Mouse (Mus musculus) cerebellum, postnatal 10 days (tissue): ENCODE measurements around the gene Sox2.
A peak's percentile ranks its signal among the peaks of the same experiment; 100 is the strongest.

Experiments
- DNase-seq, 2 experiments: peaks; one replicate each; pipeline ENCODE4 v3.0.0; 2021; ENCODE audit warnings: mixed read lengths in 2 of 2

Sox2 gene

DNA sequence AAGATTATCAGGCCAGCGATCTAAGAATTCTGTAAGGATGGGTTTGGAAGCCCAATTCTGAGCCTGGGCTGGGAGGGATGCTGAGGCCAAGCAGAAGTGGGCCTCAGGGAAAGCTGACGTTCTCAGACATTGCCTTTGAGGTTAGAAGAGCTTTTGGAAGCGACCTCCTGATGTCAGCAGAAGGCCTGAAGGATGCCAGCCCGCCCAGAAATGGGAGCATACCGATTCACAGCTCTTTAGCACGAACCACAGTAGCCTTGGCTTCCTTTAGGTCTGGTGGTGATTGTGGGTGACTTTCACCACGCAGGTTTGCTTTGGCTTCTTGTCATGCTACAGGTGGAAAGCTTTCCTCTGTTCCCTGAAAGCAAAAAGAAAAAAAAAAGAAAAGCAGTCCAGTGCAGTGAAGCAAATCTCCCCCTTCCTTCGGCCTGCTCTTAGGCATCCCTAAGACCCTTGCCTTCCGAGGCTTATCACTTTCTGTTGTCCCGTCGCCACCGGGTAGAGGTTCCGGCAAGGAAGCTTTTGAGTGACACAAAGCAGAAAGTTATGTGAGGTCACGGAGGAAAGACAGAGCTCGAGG, 6.6 kb upstream of the Sox2 start:
- no peak for DNase-seq

DNA sequence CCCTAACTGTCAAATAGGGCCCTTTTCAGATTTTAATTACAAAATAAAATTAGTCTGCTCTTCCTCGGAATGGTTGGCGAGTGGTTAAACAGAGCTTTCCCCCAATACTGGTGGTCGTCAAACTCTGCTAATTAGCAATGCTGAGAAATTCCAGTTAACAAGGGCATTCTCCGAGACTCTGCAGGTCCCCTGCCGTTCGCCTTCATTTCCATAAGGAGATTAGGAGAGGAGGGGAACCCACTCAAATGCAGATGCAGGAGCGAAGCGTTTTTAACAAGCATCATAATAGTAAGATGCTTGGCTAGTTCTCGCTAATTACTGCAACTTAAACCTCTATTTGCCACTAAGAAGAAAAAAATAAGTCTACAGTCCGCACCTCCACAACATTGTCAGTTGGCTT, 4.0 kb upstream of the Sox2 start:
- DNase-seq: no peak

DNA sequence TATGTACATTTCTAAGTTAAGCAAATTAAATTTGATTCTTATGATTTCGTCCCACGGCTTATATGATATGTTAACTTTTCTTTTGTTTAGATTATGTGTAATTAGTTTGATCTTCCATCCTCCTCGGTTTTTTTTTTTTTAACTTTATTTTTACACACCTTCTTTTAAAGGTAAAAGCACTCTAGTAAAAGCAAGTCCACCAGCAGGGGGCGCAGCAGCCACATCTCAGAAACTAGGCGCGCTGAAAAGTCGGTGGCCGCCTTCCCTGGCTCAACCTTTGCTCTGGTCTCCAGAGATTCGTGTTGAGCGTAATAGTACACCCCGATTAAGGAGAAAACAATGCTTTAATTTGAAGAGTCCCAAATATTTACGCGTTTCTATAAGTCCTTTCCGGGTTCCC, 2.5 kb upstream of the Sox2 start:
- peak; percentile 94 to 96 for DNase-seq

DNA sequence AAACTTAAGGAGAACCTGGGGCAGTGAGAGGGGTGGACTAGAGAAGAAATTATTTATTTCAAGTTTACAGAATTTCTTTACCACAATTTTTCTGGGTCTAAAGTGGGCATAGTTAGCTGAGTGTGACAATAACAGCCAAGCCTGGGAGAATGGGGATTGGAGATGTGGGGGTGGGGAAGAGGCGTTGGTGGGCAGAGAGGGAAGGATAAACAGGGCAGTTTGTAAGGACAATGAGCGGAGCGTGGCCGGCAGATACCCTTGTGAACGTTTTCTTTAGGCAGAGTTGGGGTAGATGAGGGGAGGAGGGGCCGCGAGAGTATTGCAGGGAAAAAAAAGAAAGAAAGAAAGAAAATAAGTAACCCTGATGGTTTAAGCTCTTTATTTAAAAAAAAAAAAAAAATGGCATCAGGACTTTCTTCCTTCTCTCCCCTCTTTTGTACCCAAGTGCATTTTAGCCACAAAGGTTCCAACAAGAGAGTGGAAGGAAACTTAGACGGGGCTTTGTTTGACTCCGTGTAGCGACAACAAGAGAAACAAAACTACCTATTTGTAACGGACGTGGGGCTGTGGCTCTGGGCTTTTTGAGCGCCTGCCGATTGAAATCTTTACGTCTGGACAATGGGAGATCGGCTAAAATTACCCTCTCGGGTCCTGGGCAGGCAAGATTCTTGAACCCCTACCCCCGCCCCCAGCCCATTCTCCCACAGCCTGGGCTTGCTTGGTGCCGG, 1.9 kb upstream of the Sox2 start:
- peak in 1 of 2 experiments; percentile 30 for DNase-seq

DNA sequence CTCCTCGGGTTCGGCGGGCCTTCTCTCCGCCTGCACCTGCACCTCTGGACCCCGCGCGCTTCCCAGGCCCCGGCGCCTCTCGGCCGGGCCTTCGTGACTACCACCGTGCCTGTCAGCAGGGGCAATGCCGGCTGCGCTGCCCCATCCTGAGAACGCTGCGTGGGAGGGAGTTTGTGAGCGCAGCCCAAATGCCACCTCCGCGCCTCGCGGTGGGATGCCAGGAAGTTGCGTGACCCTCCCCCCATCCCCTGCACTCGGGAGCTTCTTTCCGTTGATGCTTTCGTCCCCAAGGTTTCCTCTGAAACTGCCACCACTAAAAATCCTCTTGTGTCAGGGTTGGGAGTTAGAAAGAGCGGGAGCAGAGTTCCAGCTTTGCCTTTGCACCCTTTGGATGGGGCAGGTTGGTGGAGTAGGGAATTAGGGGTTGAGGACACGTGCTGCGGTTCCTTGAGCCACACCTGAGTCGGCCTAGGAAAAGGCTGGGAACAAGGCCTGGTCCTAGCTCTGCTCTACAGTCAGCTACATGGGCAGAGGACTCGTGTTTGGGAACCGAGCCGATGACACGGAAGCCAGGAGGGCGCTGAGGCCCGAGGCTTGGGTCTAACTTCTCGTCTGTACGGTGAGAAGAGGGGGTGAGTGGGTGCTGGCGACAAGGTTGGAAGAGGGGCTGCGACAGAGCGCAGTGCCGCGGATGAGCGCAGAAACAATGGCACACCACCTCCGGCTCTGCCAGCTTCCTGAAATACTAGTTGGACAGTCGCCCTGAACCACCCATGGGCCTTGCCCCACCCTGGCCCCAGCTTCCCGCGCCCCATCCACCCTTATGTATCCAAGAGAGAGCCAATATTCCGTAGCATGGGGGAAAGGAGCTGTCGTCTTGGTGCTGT, 1.1 kb upstream of the Sox2 start:
- DNase-seq: peak; percentile 57 to 60

DNA sequence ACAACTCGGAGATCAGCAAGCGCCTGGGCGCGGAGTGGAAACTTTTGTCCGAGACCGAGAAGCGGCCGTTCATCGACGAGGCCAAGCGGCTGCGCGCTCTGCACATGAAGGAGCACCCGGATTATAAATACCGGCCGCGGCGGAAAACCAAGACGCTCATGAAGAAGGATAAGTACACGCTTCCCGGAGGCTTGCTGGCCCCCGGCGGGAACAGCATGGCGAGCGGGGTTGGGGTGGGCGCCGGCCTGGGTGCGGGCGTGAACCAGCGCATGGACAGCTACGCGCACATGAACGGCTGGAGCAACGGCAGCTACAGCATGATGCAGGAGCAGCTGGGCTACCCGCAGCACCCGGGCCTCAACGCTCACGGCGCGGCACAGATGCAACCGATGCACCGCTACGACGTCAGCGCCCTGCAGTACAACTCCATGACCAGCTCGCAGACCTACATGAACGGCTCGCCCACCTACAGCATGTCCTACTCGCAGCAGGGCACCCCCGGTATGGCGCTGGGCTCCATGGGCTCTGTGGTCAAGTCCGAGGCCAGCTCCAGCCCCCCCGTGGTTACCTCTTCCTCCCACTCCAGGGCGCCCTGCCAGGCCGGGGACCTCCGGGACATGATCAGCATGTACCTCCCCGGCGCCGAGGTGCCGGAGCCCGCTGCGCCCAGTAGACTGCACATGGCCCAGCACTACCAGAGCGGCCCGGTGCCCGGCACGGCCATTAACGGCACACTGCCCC, 586 bp downstream of the Sox2 start:
- peak; percentile 74 to 76 for DNase-seq

DNA sequence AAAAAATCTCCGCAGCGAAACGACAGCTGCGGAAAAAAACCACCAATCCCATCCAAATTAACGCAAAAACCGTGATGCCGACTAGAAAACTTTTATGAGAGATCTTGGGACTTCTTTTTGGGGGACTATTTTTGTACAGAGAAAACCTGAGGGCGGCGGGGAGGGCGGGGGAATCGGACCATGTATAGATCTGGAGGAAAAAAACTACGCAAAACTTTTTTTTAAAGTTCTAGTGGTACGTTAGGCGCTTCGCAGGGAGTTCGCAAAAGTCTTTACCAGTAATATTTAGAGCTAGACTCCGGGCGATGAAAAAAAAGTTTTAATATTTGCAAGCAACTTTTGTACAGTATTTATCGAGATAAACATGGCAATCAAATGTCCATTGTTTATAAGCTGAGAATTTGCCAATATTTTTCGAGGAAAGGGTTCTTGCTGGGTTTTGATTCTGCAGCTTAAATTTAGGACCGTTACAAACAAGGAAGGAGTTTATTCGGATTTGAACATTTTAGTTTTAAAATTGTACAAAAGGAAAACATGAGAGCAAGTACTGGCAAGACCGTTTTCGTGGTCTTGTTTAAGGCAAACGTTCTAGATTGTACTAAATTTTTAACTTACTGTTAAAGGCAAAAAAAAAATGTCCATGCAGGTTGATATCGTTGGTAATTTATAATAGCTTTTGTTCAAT, 1.4 kb downstream of the Sox2 start:
- no peak for DNase-seq

DNA sequence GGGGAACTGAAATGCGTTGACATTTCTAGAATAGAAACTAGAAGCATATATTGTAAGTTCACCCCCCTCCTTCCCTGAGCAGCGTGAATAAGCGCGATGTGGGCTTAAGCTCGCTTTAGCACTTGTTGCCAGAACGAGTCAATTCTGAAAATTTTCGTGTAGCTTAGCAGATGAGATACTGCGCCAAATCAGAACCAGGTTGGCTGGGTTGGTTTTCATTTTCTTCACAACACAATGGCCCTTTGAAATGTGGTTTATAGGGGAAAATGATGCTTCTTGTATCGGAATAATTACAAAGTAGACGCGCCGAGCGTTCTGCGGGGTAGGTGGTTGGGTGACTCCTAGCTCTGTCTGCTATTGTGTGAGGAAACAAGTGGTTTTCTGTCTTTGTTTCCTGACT, 2.4 kb downstream of the Sox2 start:
- peak; percentile 21 to 40 for DNase-seq

DNA sequence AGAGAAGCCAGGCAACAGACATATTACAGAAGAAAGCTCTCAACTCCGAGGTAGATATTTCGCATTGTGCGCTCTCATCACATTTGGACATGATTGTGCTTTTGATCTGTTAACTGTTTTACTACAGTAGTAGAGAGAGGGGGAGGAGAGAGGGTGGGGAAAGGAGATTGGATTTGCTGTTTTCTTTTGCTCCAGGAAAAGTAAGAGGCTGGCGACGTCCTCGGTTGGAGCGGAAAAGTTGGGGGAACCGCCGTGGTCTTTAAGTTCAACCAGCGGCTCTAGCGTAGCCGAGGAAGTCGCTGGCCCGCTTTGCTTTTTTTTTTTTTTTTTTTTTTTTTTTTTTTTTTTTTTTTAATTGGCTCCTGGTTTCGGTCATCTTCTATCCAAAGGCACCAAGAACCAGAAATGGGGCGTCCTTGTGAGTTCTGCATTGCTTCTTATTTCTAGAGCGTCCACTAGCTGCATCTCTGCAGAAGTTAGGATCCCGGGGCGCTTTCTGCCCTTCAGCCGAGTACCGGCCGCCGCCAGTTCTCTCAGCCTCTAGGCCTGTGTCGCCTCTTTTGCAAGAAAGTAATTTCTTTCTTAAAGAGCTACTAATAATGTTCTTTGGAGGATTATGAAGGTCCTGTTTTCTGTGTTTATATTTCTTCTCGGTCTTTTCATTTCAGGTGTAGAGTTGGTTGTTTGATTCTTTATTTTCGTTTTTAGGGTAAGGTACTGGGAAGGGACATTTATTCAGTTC, 3.2 kb downstream of the Sox2 start:
- peak in 1 of 2 experiments; percentile 36 for DNase-seq

DNA sequence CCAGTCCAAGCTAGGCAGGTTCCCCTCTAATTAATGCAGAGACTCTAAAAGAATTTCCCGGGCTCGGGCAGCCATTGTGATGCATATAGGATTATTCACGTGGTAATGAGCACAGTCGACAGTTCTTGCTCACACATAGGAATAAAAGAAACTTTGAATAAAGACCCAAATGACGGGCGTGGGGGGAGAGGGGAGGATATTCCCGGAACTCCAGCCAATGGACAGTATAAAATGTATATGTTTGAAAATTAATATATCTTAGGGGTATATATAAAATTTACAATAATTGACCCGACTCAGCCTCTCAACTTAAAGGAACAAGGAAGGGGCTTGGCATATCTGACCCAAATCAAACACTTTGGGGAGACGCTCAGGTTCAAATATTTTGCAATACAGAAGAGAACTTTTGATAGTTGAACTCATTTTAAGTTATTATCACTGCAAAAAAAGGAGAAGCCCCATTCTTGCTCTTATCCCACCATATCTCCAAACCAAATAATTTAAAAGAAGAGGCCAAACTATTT, 3.8 kb downstream of the Sox2 start:
- no peak for DNase-seq

DNA sequence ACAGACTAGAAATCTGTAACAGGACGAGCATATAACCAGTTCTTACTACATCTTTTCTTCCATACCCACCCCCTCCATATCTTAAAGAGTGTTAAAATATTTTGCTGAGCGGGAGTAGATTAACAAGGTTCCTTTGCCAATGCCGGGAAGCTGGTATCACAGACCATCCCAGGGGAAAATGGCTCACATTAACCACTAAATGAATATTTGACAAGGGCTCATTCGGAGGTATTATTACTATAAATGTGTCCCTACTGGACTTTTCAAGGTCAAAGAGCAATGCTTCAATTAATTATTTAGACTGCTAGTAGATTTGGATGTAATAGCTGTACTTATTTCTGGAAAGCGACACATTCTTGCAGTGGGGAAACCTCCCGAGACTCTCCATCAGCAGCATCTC, 4.6 kb downstream of the Sox2 start:
- no peak for DNase-seq

DNA sequence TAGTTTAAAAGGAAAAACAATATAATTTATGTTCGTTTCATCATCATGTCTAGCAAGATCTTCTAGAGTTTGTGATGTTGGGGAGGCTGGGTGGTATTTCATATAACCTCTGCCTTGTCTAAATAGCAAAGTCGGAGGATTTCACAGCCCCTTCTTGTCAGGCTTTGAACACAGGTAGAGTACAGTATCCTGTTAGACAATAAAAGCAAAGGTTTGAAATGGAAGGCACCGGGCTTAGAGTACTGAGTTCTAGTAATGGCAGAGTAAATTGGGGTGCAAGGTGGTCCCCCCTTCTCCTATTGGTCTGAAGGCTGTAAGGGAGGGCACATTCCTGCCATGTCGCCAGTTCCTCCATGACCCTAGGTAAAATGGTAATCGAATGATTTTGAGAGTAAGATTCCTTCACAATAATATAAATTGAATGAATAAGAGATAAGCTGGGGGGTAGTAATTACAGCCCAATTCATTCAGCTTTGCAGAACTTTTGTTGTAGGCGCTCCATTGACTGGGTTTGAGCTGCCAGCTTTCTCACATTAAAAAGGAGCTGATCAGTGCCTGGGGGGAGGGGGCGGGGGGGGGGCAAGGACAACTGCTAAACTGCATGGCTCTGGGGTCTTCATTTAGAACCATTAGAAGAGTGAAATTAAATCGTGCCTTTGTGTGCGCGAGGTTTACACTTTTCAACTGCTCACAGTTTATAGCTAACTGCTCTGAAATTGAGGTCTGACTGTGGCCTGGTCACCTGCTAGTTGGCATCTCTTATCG, 5.3 kb downstream of the Sox2 start:
- no peak for DNase-seq

DNA sequence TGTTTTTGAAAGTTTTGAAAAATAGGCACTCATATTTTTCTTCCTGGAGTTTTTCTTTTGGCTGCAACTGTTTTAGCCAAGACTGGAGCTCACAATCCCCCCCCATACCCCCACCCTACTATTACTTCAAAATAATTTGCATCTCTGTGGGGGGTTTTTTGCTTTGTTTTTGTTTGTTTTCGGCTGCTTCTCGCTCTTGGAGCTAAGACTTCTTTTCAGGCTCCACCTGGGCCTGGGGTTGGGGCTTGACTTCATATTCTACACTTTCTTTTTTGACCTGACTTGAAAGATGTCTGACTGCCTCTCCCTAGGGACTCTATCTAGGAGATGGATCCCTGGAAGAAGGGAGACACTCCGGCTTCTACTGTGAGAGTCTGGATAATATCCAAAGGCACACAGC, 5.9 kb downstream of the Sox2 start:
- DNase-seq: no peak

DNA sequence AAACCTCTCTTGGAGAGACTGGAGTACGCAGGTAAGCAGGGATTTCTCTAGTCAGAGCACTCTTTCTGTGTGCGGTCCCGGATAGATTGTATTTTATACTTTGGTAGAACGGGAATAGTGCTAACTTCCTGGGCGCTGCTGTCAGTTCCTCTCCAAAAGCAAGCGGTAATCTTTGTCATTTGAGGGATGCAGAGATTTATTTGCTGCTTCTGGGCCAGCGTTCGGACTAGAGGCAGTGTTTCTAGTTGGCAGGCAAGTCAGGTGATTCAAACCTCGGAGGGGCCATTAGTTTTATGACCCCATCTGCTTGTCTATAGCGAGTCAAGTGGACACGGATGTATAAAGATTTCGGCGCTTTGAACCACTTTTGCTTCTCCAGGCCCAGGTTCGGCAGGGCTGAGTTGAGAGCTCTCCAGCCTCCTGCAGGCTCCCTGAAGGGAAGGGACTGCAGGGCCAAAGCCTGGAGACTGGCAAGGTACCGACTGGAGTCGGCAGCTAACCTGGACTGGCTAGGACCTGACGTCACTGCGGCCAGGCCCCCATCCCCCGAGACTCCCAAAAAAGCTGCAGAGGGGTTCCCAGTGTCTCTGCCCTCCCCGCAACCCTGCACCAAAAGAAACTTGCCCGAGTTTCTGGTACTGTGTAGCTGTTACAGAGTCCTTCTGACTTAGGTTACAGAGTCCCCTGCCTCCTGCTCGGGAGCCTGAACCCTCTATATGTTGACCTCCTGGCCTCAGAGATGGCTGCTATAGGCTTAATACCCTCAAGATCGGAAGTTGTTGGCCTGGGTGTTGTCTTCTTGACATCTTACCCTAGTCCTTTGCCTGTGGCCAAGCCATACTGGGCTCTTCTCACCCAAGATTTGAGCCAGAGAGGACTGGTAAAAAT, 6.9 kb downstream of the Sox2 start:
- peak in 1 of 2 experiments; percentile 28 for DNase-seq

DNA sequence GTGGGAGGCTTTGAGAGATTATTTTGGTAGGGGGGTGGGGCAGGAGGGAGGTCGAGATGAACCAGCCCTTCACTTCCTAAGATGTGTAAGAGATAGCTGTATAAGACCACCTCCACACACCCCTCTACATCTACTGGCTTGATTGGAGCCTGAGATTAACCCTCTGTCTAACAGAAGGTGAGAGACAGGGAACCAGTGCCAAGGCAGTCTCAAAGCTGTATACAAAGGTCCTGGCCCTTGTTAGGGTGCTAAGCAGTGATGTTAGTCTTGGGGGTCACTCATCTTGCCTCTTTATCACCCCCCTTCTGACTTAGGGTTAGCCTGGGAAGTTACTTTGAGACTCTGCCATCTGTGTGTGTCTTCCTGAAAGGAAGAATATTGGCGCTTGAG, 7.5 kb downstream of the Sox2 start:
- DNase-seq: no peak

DNA sequence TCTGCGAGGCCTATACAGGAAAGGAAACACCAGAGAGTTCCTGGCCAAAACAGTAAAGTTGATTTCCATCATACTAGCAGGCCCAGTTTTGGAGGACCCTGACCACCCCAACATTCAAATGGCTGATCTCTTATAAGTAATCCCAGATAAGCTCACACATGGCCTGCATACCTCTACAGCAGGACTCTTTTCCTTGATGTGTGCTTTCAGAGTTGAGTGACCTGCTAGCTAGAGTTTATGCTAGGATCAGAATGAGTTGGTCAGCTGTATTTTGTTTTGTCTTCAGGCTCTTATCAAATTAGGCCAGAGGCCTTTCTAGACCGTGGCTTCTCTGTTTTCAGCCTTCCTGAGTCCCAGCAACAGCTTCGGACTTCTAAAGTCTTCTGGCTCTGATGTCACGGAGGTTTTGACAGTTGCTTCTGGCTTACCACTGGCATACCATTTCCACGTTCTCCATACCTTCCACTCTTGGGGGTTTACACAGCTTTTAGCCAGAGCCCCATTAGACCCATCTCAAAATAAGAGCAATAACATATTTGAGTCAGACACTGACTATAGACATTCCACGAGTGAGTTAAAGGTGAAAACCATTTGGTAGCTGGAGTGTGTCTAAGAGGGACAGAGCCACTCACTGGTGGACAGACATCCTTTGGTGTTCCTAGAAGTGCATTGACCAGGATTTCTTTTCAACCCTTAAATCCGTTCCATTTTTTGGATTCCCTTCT, 8.2 kb downstream of the Sox2 start:
- DNase-seq: no peak

DNA sequence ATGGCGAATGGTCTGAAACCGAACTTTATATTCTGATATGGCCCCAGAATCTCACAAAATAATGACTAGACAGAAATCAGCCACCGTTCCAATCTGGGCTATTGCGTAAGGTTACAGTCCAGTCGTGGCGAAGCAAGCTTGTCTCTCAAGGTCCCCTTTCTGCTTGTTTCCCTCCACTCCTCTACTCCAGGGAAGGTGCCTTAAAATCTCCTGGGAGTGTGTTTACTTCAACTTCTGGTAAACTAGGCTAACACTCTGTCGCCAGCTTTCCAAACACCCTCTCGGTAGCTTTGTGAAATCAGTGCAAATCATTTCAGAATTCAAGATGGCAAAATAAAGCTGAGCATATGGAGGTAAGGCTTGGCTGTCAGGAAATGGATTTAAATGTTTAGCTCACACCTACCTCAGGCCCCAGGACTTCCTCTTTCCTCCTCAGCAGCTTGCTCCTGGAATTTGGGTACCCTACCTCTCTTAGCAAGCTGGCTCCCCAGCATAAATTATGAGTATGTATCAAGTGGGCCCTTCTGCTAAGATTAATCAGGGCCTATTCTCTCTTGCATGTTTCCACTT, 8.8 kb downstream of the Sox2 start:
- DNase-seq: no peak

DNA sequence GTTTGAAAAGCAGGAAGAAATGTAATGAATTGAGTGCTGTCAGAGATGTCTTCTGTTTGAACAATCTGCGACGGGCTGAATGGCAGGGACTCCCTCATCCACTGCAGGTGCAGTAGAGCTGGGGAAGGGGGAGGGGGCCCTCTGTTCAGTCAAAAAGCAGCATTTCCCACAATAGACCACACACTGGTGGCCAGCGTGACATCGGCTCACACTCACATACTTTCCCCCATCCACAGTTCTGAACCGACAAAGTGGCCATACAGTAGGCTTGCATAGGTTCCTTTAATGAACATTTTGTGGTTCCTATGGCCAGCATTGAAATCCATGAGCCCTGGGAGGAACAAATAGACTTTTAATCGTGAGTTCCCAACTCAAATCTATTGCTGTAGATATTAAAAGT, 9.7 kb downstream of the Sox2 start:
- DNase-seq: peak in 1 of 2 experiments; percentile 50
